Mouse (Mus musculus) midbrain, embryonic 15.5 days (tissue): Measurements from ENCODE around the gene Ntn1. TPM values are rescaled to one million over a fixed set of nuclear protein-coding genes. Genes with fewer than 3 reads are reported as not detected.

ENCODE experiments used
- ATAC-seq: fragments of 200-750 bp; cut with Nextera tagmentation; replicated peaks from 2 replicates; pipeline ENCODE4 v1.8.0; 2017; ENCODE audit warnings: moderate TSS enrichment
- H3K27ac ChIP-seq: fragments of 300-500 bp; sonication (generic); 2 replicates; pipeline ENCODE4 v1.5.1; 2015; ENCODE audit warnings: mild to moderate bottlenecking, inconsistent platforms
- H3K27me3 ChIP-seq: fragments of 300-500 bp; sonication (generic); replicated peaks from 2 replicates; pipeline ENCODE4 v1.6.1; 2015; ENCODE audit warnings: inconsistent platforms
- H3K36me3 ChIP-seq: fragments of 300-500 bp; sonication (generic); replicated peaks from 2 replicates; pipeline ENCODE4 v1.6.1; 2015; ENCODE audit warnings: inconsistent platforms
- H3K4me1 ChIP-seq: fragments of 300-500 bp; sonication (generic); 2 replicates; pipeline ENCODE4 v1.6.1; 2015; ENCODE audit warnings: inconsistent platforms
- H3K4me2 ChIP-seq: fragments of 300-500 bp; sonication (generic); 2 replicates; pipeline ENCODE4 v1.6.1; 2015; ENCODE audit warnings: inconsistent platforms, mild to moderate bottlenecking, moderate library complexity
- H3K4me3 ChIP-seq: fragments of 300-500 bp; sonication (generic); 2 replicates; pipeline ENCODE4 v1.5.1; 2015; ENCODE audit warnings: mild to moderate bottlenecking, inconsistent platforms
- H3K9ac ChIP-seq: fragments of 300-500 bp; sonication (generic); 2 replicates; pipeline ENCODE4 v1.6.1; 2015; ENCODE audit warnings: mild to moderate bottlenecking, inconsistent platforms
- H3K9me3 ChIP-seq: fragments of 300-500 bp; sonication (generic); 2 replicates; pipeline ENCODE4 v1.6.1; 2016; ENCODE audit warnings: inconsistent platforms
- WGBS: fragments of 180-500 bp; shearing (Covaris S2); methylation state at CpG from one replicate; pipeline ENCODE4 v1.1.7; 2015; ENCODE audit warnings: mixed read lengths; 5-methylcytosine and 5-hydroxymethylcytosine counted together
- polyA plus RNA-seq: library from polyadenylated mRNA; unstranded; fragments of >200 nt; fragmentation: Nextera tagmentation; extraction: Ambion mirVana; gene quantifications from 2 replicates; pipeline ENCODE4 v1.2.1, GENCODE M21; 2015

Ntn1 gene
- polyA plus RNA-seq, result 22.7 and 23.2 TPM in 2 replicates

DNA sequence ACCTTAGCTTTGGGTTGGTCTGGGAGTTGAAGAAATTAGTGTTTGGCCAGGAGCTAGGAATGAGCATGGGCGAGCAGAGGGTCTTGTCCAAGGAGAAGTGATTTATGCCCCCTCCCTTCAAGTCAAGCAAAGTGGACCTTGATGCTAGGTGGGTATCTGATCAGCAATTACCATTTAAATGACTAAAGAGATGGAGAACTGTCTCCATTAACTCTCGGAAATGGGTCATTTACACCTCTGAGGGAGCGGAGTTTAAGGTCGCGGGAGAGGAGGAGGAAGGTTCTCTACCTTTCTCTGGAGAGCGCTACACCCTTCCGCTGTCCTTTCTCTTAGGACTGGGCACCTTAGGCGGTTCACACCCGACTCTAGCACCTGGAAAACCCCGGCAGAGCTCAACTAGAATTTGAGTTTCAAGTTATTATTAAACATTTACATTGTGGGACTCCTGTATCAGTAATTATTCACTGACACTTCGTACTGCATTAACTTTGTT lies at the start of gene Ntn1:
Ntn1 (minus strand) TSS at position 97 of the 493 bp plus-strand sequence.
- H3K27ac ChIP-seq, result peak within 1 kb of the TSS; percentile 8; the same call in 1 of the 2 replicates
- peak within 1 kb of the TSS; percentile 97 for H3K4me2 ChIP-seq
- no peaks in the 10 kb centered on the region for H3K9me3 ChIP-seq
- H3K4me3 ChIP-seq, result peak within 1 kb of the TSS; percentile 49
- H3K4me1 ChIP-seq, result peaks cover 20% of the 10 kb centered on the region
- WGBS, result 10% methylated on average over 11 of the region's 11 CpGs
- ATAC-seq, result no peak
- peak within 1 kb of the TSS; percentile 42 for H3K9ac ChIP-seq
- peaks cover 48% of the 10 kb centered on the region for H3K27me3 ChIP-seq
- H3K36me3 ChIP-seq, result no peaks in the 10 kb centered on the region

- H3K9me3 ChIP-seq, result no peaks in the 10 kb centered on the region
- 87% methylated on average over 7 of the region's 7 CpGs for WGBS
- no peaks in the 10 kb centered on the region for H3K27me3 ChIP-seq
- ATAC-seq, result no peak
- H3K9ac ChIP-seq, result no peak overlapping the region
- no peak overlapping the region for H3K4me2 ChIP-seq
- H3K27ac ChIP-seq, result no peak overlapping the region
- H3K4me3 ChIP-seq, result no peak overlapping the region
- no peaks in the 10 kb centered on the region for H3K36me3 ChIP-seq
- H3K4me1 ChIP-seq, result peaks cover 12% of the 10 kb centered on the region; the same call in 1 of the 2 replicates
Observed at GRCm38 (mm10) chr11:68448356-68448755, 47.7 kb upstream of the Ntn1 start.

DNA sequence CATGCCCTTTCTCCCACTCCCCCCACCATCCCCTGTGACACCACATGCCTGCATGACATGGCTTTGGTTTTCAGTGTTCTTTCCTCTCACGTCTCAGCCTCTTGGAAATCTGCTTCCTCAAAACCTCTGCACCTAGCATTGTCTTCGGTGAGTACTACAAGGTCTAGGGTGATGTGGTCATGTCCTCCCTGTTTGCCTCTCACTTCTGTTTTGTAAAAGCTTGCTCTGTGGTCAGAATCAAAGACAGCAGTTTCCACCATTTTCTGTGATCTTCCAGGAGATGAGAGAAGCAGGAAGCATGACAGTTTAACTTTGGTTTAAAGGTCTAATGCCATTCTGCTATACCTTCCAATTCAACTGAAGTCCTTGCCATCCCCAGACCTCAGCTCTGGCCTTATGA lies 46.6 kb upstream of the Ntn1 start:
- Histone ChIP-seq H3K36me3 (no peaks in the 10 kb centered on the region), H3K27me3 (no peaks in the 10 kb centered on the region), H3K9ac (no peak overlapping the region), H3K27ac (no peak overlapping the region), H3K9me3 (no peaks in the 10 kb centered on the region), H3K4me1 (peaks cover 12% of the 10 kb centered on the region; the same call in 1 of the 2 replicates), H3K4me3 (no peak overlapping the region), H3K4me2 (no peak overlapping the region)
- no peak for ATAC-seq
- WGBS, result 93% methylated on average over 2 of the region's 2 CpGs

DNA sequence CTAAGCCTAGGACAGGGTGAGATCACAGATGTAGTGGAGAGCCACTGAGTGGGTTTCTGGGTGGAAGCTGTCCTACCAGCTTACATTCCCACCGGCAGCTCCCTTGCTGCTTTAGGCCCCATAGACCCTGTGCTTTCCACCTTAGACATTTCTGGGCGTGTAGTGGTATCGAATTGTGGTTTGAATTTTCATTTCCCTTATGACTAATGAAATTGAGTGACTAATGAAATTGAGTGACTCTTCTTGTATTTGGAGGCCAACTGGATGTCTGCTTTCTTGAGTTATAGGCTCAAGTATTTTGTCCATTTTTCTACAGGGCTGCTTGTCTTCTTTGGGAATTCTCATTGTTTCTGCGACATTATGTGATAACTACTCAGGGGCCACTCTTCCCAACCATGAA lies 45.9 kb upstream of the Ntn1 start:
- no peak overlapping the region for H3K27ac ChIP-seq
- no peaks in the 10 kb centered on the region for H3K27me3 ChIP-seq
- no peak overlapping the region for H3K9ac ChIP-seq
- ATAC-seq, result no peak
- H3K9me3 ChIP-seq, result no peaks in the 10 kb centered on the region
- no peak overlapping the region for H3K4me3 ChIP-seq
- peaks cover 10% of the 10 kb centered on the region; the same call in 1 of the 2 replicates for H3K4me1 ChIP-seq
- no peak overlapping the region for H3K4me2 ChIP-seq
- H3K36me3 ChIP-seq, result no peaks in the 10 kb centered on the region
- WGBS, result 92% methylated on average over 4 of the region's 4 CpGs

- H3K4me3 ChIP-seq, result no peak overlapping the region
- no peak overlapping the region for H3K9ac ChIP-seq
- peaks cover 3% of the 10 kb centered on the region; the same call in 1 of the 2 replicates for H3K4me1 ChIP-seq
- no peaks in the 10 kb centered on the region for H3K9me3 ChIP-seq
- H3K36me3 ChIP-seq, result no peaks in the 10 kb centered on the region
- no peak overlapping the region for H3K27ac ChIP-seq
- no peak overlapping the region for H3K4me2 ChIP-seq
- H3K27me3 ChIP-seq, result no peaks in the 10 kb centered on the region
- no peak for ATAC-seq
- WGBS, result 90% methylated on average over 4 of the region's 4 CpGs
Observed at GRCm38 (mm10) chr11:68445901-68446300, 45.3 kb upstream of the Ntn1 start.

DNA sequence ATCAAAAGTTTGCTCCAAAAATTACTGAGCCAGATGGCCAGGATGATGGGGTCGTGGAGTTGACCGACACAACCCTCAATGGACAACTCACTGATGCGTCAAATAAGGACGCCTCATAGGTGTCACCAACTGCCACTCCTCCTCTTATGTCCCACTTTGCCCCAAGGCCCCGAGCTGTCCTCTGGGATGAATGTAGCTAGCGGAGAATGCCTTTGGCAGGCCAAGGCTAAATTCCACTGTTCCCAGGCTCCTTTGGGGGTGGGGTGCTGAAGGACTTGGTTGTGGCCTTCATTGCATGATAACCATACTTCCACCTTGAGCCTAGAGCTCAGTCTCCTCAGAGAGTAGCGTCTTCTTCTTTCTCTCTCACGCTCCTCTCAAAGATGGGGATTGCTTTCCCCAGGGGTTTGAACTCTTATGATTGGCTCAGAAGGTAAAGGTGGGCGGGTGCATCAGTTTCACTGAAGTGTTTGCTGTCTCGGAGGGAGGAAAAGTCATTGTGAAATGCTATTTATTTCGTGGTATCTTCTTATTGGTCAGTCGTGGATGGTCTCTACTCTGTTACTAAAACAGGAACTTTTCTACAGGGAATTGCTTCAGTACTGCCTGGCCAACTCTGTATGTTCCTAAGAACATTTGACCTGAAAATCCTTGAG lies 42.5 kb upstream of the Ntn1 start:
- Histone ChIP-seq H3K4me3 (no peak overlapping the region), H3K9ac (no peak overlapping the region), H3K36me3 (no peaks in the 10 kb centered on the region), H3K27me3 (no peaks in the 10 kb centered on the region), H3K27ac (no peak overlapping the region), H3K4me1 (no peaks in the 10 kb centered on the region), H3K4me2 (no peak overlapping the region), H3K9me3 (no peaks in the 10 kb centered on the region)
- no peak for ATAC-seq
- 85% methylated on average over 12 of the region's 12 CpGs for WGBS

- no peak for ATAC-seq
- Histone ChIP-seq H3K27ac (no peak overlapping the region), H3K9me3 (no peaks in the 10 kb centered on the region), H3K4me3 (no peak overlapping the region), H3K4me2 (no peak overlapping the region), H3K27me3 (no peaks in the 10 kb centered on the region), H3K4me1 (no peaks in the 10 kb centered on the region), H3K9ac (no peak overlapping the region), H3K36me3 (no peaks in the 10 kb centered on the region)
- WGBS, result 91% methylated on average over 8 of the region's 8 CpGs
Observed at GRCm38 (mm10) chr11:68442346-68442745, 41.7 kb upstream of the Ntn1 start.

DNA sequence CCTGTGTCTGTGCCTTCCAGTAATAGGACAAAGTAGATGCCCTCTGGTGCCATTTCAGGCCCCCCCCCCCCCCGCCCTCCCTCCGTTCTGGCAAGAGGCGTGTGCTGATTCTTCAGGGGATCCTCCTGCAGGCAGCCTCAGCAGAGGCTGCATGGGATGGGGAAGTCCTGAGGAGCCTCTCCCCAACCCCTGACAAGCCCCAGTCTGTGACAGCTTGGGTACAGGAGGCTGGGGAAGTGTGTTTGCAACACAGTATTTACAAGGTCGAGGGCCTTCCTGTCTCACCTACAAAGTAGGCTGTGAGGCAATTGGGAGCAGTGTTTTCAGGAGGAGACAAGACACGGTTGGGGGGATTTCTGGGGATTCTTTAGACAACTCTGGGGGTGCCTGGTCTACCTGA lies 40.3 kb upstream of the Ntn1 start:
- 69% methylated on average over 5 of the region's 5 CpGs for WGBS
- ATAC-seq, result no peak
- Histone ChIP-seq H3K4me1 (no peaks in the 10 kb centered on the region), H3K9me3 (no peaks in the 10 kb centered on the region), H3K4me2 (no peak overlapping the region), H3K4me3 (no peak overlapping the region), H3K9ac (no peak overlapping the region), H3K27ac (no peak overlapping the region), H3K36me3 (no peaks in the 10 kb centered on the region), H3K27me3 (no peaks in the 10 kb centered on the region)

DNA sequence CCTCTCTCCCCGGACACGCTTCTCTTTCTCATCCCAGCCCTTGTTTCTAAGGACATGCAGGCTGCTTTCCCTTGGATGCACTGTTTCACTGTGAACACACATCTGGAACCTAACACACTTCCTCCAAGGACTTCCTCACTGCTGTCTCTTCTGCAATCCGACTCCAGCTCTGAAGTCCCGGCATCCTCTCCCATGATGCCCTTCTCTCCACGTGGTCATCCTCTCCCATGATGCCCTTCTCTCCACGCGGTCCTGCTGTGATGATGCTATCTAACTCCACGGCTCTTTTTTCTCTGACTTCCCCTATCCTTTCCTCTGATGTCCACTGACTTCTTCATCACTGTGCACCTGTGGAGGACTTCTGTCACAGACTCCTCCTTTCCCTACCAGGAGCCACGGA lies 39.5 kb upstream of the Ntn1 start:
- no peak overlapping the region for H3K4me2 ChIP-seq
- 83% methylated on average over 9 of the region's 9 CpGs for WGBS

GRCm38 (mm10) chr11:68436376-68436775 lies 35.8 kb upstream of the Ntn1 start:
- no peak overlapping the region for H3K4me2 ChIP-seq
- no peak overlapping the region for H3K27ac ChIP-seq
- no peak for ATAC-seq
- H3K4me3 ChIP-seq, result no peak overlapping the region
- peaks cover 9% of the 10 kb centered on the region; the same call in 1 of the 2 replicates for H3K4me1 ChIP-seq
- H3K9ac ChIP-seq, result no peak overlapping the region
- H3K36me3 ChIP-seq, result no peaks in the 10 kb centered on the region
- H3K9me3 ChIP-seq, result no peaks in the 10 kb centered on the region
- peaks cover 10% of the 10 kb centered on the region; the same call in 1 of the 2 replicates for H3K27me3 ChIP-seq
- WGBS, result 84% methylated on average over 5 of the region's 5 CpGs

More for the DNA sequence above, 39.5 kb upstream of the Ntn1 start:
- Histone ChIP-seq H3K9me3 (no peaks in the 10 kb centered on the region), H3K27me3 (no peaks in the 10 kb centered on the region), H3K27ac (no peak overlapping the region), H3K9ac (no peak overlapping the region), H3K36me3 (no peaks in the 10 kb centered on the region), H3K4me3 (no peak overlapping the region), H3K4me1 (no peaks in the 10 kb centered on the region)
- no peak for ATAC-seq

DNA sequence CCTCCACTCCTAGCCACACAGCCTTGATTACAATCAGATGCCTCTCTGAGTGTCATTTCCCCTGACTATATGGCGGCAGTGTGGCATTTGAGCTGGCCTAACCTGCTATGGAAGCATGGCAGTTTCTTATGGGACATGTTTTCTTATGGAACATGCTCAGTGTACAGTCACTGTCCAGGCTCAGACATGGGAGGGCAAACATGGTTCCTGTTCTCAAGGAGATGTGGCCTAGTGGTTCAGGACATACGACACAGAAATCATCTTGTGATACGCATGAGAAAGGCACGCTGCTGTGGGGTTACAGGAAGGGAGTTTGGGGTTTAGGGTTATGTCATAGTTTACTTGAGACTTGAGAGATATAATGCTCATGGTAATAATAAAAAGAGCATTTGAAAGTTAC lies 35.0 kb upstream of the Ntn1 start:
- H3K4me2 ChIP-seq, result no peak overlapping the region
- H3K36me3 ChIP-seq, result no peaks in the 10 kb centered on the region
- WGBS, result 92% methylated on average over 4 of the region's 4 CpGs
- peaks cover 9% of the 10 kb centered on the region; the same call in 1 of the 2 replicates for H3K4me1 ChIP-seq
- H3K27me3 ChIP-seq, result peaks cover 10% of the 10 kb centered on the region; the same call in 1 of the 2 replicates
- H3K4me3 ChIP-seq, result no peak overlapping the region
- no peak overlapping the region for H3K9ac ChIP-seq
- H3K9me3 ChIP-seq, result no peaks in the 10 kb centered on the region
- H3K27ac ChIP-seq, result no peak overlapping the region
- no peak for ATAC-seq

DNA sequence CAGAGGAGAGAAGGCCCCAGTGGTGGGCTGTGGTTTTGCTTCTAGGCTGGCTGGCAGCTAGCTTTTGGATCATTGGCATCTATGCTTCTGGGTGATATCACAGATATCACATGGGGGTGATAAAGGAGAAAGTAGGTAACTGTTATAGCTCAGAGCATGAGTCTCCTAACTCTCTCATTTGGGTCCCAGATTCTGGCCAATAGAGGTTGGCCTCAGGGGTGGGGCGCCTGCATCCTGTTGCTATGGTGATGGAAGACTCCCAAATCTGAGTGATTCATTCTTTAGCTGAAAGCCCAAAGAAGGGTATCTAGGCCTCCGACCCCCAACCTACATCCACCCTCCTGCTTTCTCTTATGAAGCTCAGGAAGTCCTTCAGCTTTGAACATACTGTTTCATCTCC lies 34.1 kb upstream of the Ntn1 start:
- 80% methylated on average over 2 of the region's 2 CpGs for WGBS
- no peaks in the 10 kb centered on the region for H3K36me3 ChIP-seq
- H3K9me3 ChIP-seq, result no peaks in the 10 kb centered on the region
- H3K4me2 ChIP-seq, result no peak overlapping the region
- H3K4me3 ChIP-seq, result no peak overlapping the region
- no peak overlapping the region for H3K9ac ChIP-seq
- H3K27me3 ChIP-seq, result peaks cover 10% of the 10 kb centered on the region; the same call in 1 of the 2 replicates
- no peak for ATAC-seq
- H3K27ac ChIP-seq, result no peak overlapping the region
- peaks cover 9% of the 10 kb centered on the region; the same call in 1 of the 2 replicates for H3K4me1 ChIP-seq

DNA sequence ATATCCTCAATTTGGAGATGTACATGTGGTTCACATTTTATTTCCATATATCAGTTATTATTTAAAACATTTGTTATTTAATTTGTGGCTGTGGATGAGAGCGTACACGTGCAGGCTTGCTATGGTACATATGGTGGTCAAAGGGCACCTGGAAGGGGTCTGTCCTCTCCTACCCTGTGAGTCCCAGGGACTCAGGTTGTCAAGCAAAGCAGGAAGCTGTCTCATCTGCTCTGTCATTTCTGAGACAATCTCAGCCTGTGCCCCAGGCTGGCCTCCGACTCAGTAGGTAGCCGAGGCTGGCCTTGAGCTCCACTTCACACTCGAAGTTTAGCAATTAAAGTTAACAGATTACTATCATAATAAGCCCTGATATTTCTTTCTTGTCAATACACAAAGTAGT lies 32.9 kb upstream of the Ntn1 start:
- no peak for ATAC-seq
- H3K4me1 ChIP-seq, result peaks cover 9% of the 10 kb centered on the region; the same call in 1 of the 2 replicates
- no peaks in the 10 kb centered on the region for H3K36me3 ChIP-seq
- H3K27ac ChIP-seq, result no peak overlapping the region
- H3K4me2 ChIP-seq, result no peak overlapping the region
- peaks cover 10% of the 10 kb centered on the region; the same call in 1 of the 2 replicates for H3K27me3 ChIP-seq
- H3K9ac ChIP-seq, result no peak overlapping the region
- H3K4me3 ChIP-seq, result no peak overlapping the region
- no peaks in the 10 kb centered on the region for H3K9me3 ChIP-seq
- WGBS, result 84% methylated on average over 5 of the region's 5 CpGs
